ENCODE assay signal across 8 mouse cellular contexts in the genomic region with DNA sequence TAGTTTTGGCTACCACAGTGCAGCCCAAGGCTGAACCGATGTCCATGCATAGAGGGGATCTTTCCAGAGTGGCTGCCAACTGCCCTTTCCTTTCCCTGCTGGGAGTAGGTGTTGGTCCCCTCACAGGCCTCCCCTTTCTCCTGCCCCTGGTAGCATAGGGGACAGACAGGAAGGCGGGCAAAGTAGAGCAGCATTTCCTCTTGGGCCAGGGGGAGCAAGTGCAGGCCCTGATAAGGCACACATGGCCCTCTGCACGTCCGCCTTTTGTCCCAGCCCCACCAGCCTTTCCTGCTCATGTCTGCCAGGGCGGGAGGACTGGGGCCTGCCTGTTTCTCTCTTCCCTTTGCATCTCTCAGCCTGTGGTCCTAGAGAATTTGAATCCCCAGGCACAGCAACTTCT. TPM values are rescaled to one million over a fixed set of nuclear protein-coding genes. Genes with fewer than 3 reads are reported as not detected.
DNase-seq lines count a peak whose midpoint lies in the region; ATAC-seq lines count a peak whose summit lies in the region.

No protein-coding gene starts in this region.

- no peak overlapping the region for H3K9ac ChIP-seq in forebrain, embryonic 12.5 days
- no peak overlapping the region for H3K9ac ChIP-seq in forebrain, embryonic 16.5 days (replicated peaks; ENCODE audit: low read depth, low read length)
- H3K9ac ChIP-seq in lung, embryonic 16.5 days (ENCODE audit: low read length) = peak overlapping the region; percentile 42

- no peak overlapping the region for H3K4me3 ChIP-seq in forebrain, embryonic 12.5 days (replicated peaks)
- no peak overlapping the region for H3K4me3 ChIP-seq in forebrain, embryonic 16.5 days (replicated peaks; ENCODE audit: low read length)
- H3K4me3 ChIP-seq in lung, embryonic 16.5 days (ENCODE audit: low read length) = peak overlapping the region; percentile 17

- H3K4me2 ChIP-seq in forebrain, embryonic 12.5 days = no peak overlapping the region
- H3K4me2 ChIP-seq in forebrain, embryonic 16.5 days (ENCODE audit: low read length) = no peak overlapping the region
- peak overlapping the region; percentile 23; the same call in 1 of the 2 replicates for H3K4me2 ChIP-seq in lung, embryonic 16.5 days (ENCODE audit: low read depth, low read length)

- no peak for ATAC-seq in forebrain, embryonic 12.5 days (ENCODE audit: low FRiP score)
- ATAC-seq in forebrain, embryonic 16.5 days = no peak
- 0 out of 2 replicates have a peak, but pooled peaks have one; percentile 8 for ATAC-seq in granulocyte monocyte progenitor cell, adult 5-6 weeks (replicated peaks; ENCODE audit: poor library complexity, severe bottlenecking)
- peak; percentile 60 for ATAC-seq in lung, embryonic 16.5 days (ENCODE audit: low read depth)

- DNase-seq in kidney, adult 9 months = peak; percentile 69
- no peak for DNase-seq in thymus, postnatal 0 days (ENCODE audit: low spot score)
- no peak for DNase-seq in cerebellum, adult 9-10 months
- DNase-seq in left cerebral cortex, postnatal 25 days (ENCODE audit: low spot score in 2 of 2) = no peak

- peaks cover 20% of the 10 kb centered on the region for H3K4me1 ChIP-seq in forebrain, embryonic 12.5 days
- peaks cover 10% of the 10 kb centered on the region for H3K4me1 ChIP-seq in forebrain, embryonic 16.5 days (replicated peaks; ENCODE audit: control insufficient read depth, insufficient read depth, low read length)
- peaks cover 34% of the 10 kb centered on the region for H3K4me1 ChIP-seq in lung, embryonic 16.5 days (replicated peaks; ENCODE audit: control insufficient read depth, insufficient read depth, low read length)

- peaks cover 3% of the 10 kb centered on the region; the same call in 1 of the 2 replicates for H3K27me3 ChIP-seq in forebrain, embryonic 12.5 days
- no peaks in the 10 kb centered on the region for H3K27me3 ChIP-seq in forebrain, embryonic 16.5 days (replicated peaks; ENCODE audit: control insufficient read depth, insufficient read depth, low read length)
- H3K27me3 ChIP-seq in lung, embryonic 16.5 days (ENCODE audit: control insufficient read depth, insufficient read depth, low read depth, low read length) = no peaks in the 10 kb centered on the region

- no peaks in the 10 kb centered on the region for H3K36me3 ChIP-seq in forebrain, embryonic 12.5 days (replicated peaks)
- no peaks in the 10 kb centered on the region for H3K36me3 ChIP-seq in forebrain, embryonic 16.5 days (ENCODE audit: control insufficient read depth, insufficient read depth)
- H3K36me3 ChIP-seq in lung, embryonic 16.5 days (ENCODE audit: control insufficient read depth, insufficient read depth, low read length) = no peaks in the 10 kb centered on the region

- H3K9me3 ChIP-seq in forebrain, embryonic 12.5 days = no peaks in the 10 kb centered on the region
- H3K9me3 ChIP-seq in forebrain, embryonic 16.5 days (ENCODE audit: control insufficient read depth, low read length) = no peaks in the 10 kb centered on the region
- no peaks in the 10 kb centered on the region for H3K9me3 ChIP-seq in lung, embryonic 16.5 days (ENCODE audit: control insufficient read depth, low read length)

- 70% methylated on average over 5 of the region's 5 CpGs for WGBS in forebrain, embryonic 12.5 days
- 76% methylated on average over 5 of the region's 5 CpGs for WGBS in forebrain, embryonic 16.5 days
- WGBS in lung, embryonic 16.5 days = 61% methylated on average over 5 of the region's 5 CpGs

- intact Hi-C loops in left cerebral cortex, postnatal 25 days (cut with DNase I) = no loop called here

- H3K27ac ChIP-seq in forebrain, embryonic 12.5 days = 0 out of 2 replicates have a peak overlapping the region, but pooled peaks have one; percentile 5
- no peak overlapping the region for H3K27ac ChIP-seq in forebrain, embryonic 16.5 days (ENCODE audit: low read length)
- peak overlapping the region; percentile 87 for H3K27ac ChIP-seq in lung, embryonic 16.5 days (ENCODE audit: low read length)

RNA-seq across cellular contexts. Expression of a gene that starts 8.0 kb away (rescaled TPM):
- polyA plus RNA-seq in forebrain, embryonic 12.5 days (2016; fragmentation: Nextera tagmentation; extraction: Ambion mirVana) = 47.9 and 54.9 TPM in 2 replicates
- 59.5 and 61.7 TPM in 2 replicates for polyA plus RNA-seq in forebrain, embryonic 16.5 days (2015; fragmentation: Nextera tagmentation; extraction: Ambion mirVana)
- total RNA-seq in granulocyte monocyte progenitor cell, adult 5-6 weeks (2014; fragmentation: Nextera tagmentation) = 22.7 and 32.6 TPM in 2 replicates
- 9.6 and 20.4 TPM in 2 replicates for total RNA-seq in granulocyte monocyte progenitor cell, adult 5-6 weeks (2017)
- 371 and 375 TPM in 2 replicates for polyA plus RNA-seq in lung, embryonic 16.5 days (2015; fragmentation: Nextera tagmentation; extraction: Ambion mirVana)
- polyA plus RNA-seq in thymus, postnatal 0 days (2015; fragmentation: Nextera tagmentation; extraction: Ambion mirVana) = 43.6 and 50.0 TPM in 2 replicates
- 10 to 100 TPM; 68.0 to 81.4 TPM for total RNA-seq in left cerebral cortex, postnatal 25 days (2021)

RNA-seq across cellular contexts. Expression of a gene that starts 14.6 kb away (rescaled TPM):
- polyA plus RNA-seq in forebrain, embryonic 12.5 days (2016; fragmentation: Nextera tagmentation; extraction: Ambion mirVana) = not detected in 2 replicates
- not detected in 2 replicates for polyA plus RNA-seq in forebrain, embryonic 16.5 days (2015; fragmentation: Nextera tagmentation; extraction: Ambion mirVana)
- total RNA-seq in granulocyte monocyte progenitor cell, adult 5-6 weeks (2014; fragmentation: Nextera tagmentation) = not detected in 2 replicates
- not detected in 2 replicates for total RNA-seq in granulocyte monocyte progenitor cell, adult 5-6 weeks (2017)
- polyA plus RNA-seq in lung, embryonic 16.5 days (2015; fragmentation: Nextera tagmentation; extraction: Ambion mirVana) = not detected in 2 replicates
- not detected in 2 replicates for polyA plus RNA-seq in thymus, postnatal 0 days (2015; fragmentation: Nextera tagmentation; extraction: Ambion mirVana)
- not detected for total RNA-seq in left cerebral cortex, postnatal 25 days (2021)

RNA-seq across cellular contexts. Expression of a gene that starts 32.4 kb away (rescaled TPM):
- polyA plus RNA-seq in forebrain, embryonic 12.5 days (2016; fragmentation: Nextera tagmentation; extraction: Ambion mirVana) = 5.4 and 6.7 TPM in 2 replicates
- 3.7 and 4.0 TPM in 2 replicates for polyA plus RNA-seq in forebrain, embryonic 16.5 days (2015; fragmentation: Nextera tagmentation; extraction: Ambion mirVana)
- total RNA-seq in granulocyte monocyte progenitor cell, adult 5-6 weeks (2014; fragmentation: Nextera tagmentation) = 42.4 and 46.7 TPM in 2 replicates
- 50.2 and 55.2 TPM in 2 replicates for total RNA-seq in granulocyte monocyte progenitor cell, adult 5-6 weeks (2017)
- polyA plus RNA-seq in lung, embryonic 16.5 days (2015; fragmentation: Nextera tagmentation; extraction: Ambion mirVana) = 43.0 and 44.8 TPM in 2 replicates
- 14.7 and 14.9 TPM in 2 replicates for polyA plus RNA-seq in thymus, postnatal 0 days (2015; fragmentation: Nextera tagmentation; extraction: Ambion mirVana)
- total RNA-seq in left cerebral cortex, postnatal 25 days (2021) = 1 to 10 TPM in 1 of 2 experiments, under 1 TPM in 1; 0.85 to 1.2 TPM

RNA-seq across cellular contexts. Expression of a gene that starts 55.4 kb away (rescaled TPM):
- polyA plus RNA-seq in forebrain, embryonic 12.5 days (2016; fragmentation: Nextera tagmentation; extraction: Ambion mirVana) = 49.5 and 61.8 TPM in 2 replicates
- polyA plus RNA-seq in forebrain, embryonic 16.5 days (2015; fragmentation: Nextera tagmentation; extraction: Ambion mirVana) = 20.2 and 23.6 TPM in 2 replicates
- 19.2 and 22.6 TPM in 2 replicates for total RNA-seq in granulocyte monocyte progenitor cell, adult 5-6 weeks (2014; fragmentation: Nextera tagmentation)
- 8.1 and 8.5 TPM in 2 replicates for total RNA-seq in granulocyte monocyte progenitor cell, adult 5-6 weeks (2017)
- 20.5 and 22.0 TPM in 2 replicates for polyA plus RNA-seq in lung, embryonic 16.5 days (2015; fragmentation: Nextera tagmentation; extraction: Ambion mirVana)
- polyA plus RNA-seq in thymus, postnatal 0 days (2015; fragmentation: Nextera tagmentation; extraction: Ambion mirVana) = 44.3 and 54.9 TPM in 2 replicates
- 10 to 100 TPM; 17.4 to 28.9 TPM for total RNA-seq in left cerebral cortex, postnatal 25 days (2021)

RNA-seq across cellular contexts. Expression of a gene that starts 56.4 kb away (rescaled TPM):
- 67.1 and 67.2 TPM in 2 replicates for polyA plus RNA-seq in forebrain, embryonic 12.5 days (2016; fragmentation: Nextera tagmentation; extraction: Ambion mirVana)
- 106 and 125 TPM in 2 replicates for polyA plus RNA-seq in forebrain, embryonic 16.5 days (2015; fragmentation: Nextera tagmentation; extraction: Ambion mirVana)
- 11.1 and 13.9 TPM in 2 replicates for total RNA-seq in granulocyte monocyte progenitor cell, adult 5-6 weeks (2014; fragmentation: Nextera tagmentation)
- 8.3 and 9.3 TPM in 2 replicates for total RNA-seq in granulocyte monocyte progenitor cell, adult 5-6 weeks (2017)
- polyA plus RNA-seq in lung, embryonic 16.5 days (2015; fragmentation: Nextera tagmentation; extraction: Ambion mirVana) = 16.5 and 17.1 TPM in 2 replicates
- polyA plus RNA-seq in thymus, postnatal 0 days (2015; fragmentation: Nextera tagmentation; extraction: Ambion mirVana) = 11.9 and 12.2 TPM in 2 replicates
- total RNA-seq in left cerebral cortex, postnatal 25 days (2021) = 10 to 100 TPM; 78.4 to 84.8 TPM

Comparison
In these comparisons a context has a peak if more than half of its experiments do, and no peak if none do; other contexts are left out.
1. ATAC-seq: peak in granulocyte monocyte progenitor cell, adult 5-6 weeks (single experiment) and lung, embryonic 16.5 days (single experiment); none in forebrain, embryonic 12.5 days (single experiment) and forebrain, embryonic 16.5 days (single experiment).